Mouse (Mus musculus): ENCODE results near the gene Nps. TPM values are rescaled to one million over a fixed set of nuclear protein-coding genes. Genes with fewer than 3 reads are reported as not detected.
"Not testable (repeated sequence)": the region's sequence is repeated elsewhere in the genome, so short reads cannot be mapped to it uniquely, and the experiment has no call there.

Gene Nps
- polyA plus RNA-seq (2015; fragmentation: Nextera tagmentation; extraction: Ambion mirVana), result 0.23 and 0.61 TPM in 2 replicates

DNA sequence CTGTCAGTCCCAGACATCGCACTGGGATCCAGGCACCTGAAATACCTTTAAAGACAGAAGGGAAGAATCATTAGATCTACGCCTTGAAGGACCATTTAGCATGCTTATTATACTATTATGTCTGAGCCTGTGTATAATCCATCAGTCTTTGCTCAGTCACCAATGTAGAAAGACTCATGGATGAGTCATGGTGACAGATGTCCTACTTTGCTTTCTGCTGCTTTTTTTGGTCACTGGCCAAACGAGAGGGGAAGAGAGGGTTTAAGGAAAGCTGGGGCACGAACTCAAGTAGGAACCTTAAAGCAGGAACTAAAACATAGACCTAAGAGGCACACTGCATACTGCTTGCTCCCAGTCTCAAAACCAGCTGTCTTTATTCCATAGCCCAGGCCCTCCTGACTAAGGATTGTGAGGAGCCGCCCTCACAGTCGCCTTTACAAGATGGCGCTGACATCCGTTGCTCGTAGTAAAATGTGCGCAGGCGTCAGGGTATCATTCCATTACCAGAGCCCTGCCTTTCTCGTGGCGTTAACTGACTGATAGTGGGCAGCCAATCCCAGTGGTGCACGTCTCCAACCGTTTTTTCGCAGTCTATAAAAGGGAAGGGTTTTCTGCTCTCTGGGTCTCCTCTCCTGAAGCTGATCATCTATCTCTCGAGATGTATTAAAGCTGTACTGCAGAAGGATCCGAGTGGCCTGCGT, at the start of gene Nps:
TSS of gene Nps (plus strand) at position 651 of the 701 bp plus-strand sequence.
- not testable (repeated sequence) for H3K4me1 ChIP-seq (ENCODE audit: control insufficient read depth, insufficient read depth, low read length); H3K4me3 ChIP-seq (ENCODE audit: low read depth, low read length); H3K27ac ChIP-seq (ENCODE audit: low read length); H3K36me3 ChIP-seq (ENCODE audit: control insufficient read depth, insufficient read depth, low read length); H3K9ac ChIP-seq (ENCODE audit: low read depth, low read length); ATAC-seq; H3K27me3 ChIP-seq (ENCODE audit: control insufficient read depth, insufficient read depth, low read depth, low read length); H3K9me3 ChIP-seq (replicated peaks; ENCODE audit: control insufficient read depth, low read length, poor library complexity, severe bottlenecking); H3K4me2 ChIP-seq (ENCODE audit: low read length)
- 94% methylated on average over 19 of the region's 19 CpGs for WGBS

GRCm38 (mm10) chr7:135208947-135209567, 49.4 kb upstream of the Nps start:
- H3K9me3 ChIP-seq (replicated peaks; ENCODE audit: control insufficient read depth, low read length, poor library complexity, severe bottlenecking), result no peaks in the 10 kb centered on the region
- no peaks in the 10 kb centered on the region for H3K27me3 ChIP-seq (ENCODE audit: control insufficient read depth, insufficient read depth, low read depth, low read length)
- H3K4me2 ChIP-seq (ENCODE audit: low read length), result no peak overlapping the region
- H3K4me1 ChIP-seq (ENCODE audit: control insufficient read depth, insufficient read depth, low read length), result no peaks in the 10 kb centered on the region
- H3K4me3 ChIP-seq (ENCODE audit: low read depth, low read length), result no peak overlapping the region
- WGBS, result 84% methylated on average over 6 of the region's 6 CpGs
- no peak overlapping the region for H3K9ac ChIP-seq (ENCODE audit: low read depth, low read length)
- no peak for ATAC-seq
- H3K36me3 ChIP-seq (ENCODE audit: control insufficient read depth, insufficient read depth, low read length), result no peaks in the 10 kb centered on the region
- no peak overlapping the region for H3K27ac ChIP-seq (ENCODE audit: low read length)

DNA sequence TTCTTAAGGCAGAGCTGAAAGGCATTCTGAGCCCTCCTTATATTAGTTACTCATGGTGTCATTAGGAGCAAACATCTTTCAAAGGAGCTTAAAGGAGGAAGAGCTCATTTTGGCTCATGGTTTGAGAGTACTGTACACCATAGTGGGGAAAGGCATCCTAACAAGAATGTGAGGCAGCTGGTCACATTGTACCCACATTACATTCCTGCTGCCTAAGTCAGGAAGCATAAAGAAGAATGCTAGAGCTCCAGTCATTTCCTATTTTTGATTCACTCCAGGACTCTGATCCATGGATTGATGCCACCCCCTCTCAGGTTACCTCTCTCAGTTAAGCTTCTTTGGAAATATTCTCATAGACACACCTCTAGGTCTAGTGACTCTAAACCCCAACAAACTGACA, 48.2 kb upstream of the Nps start:
- Histone ChIP-seq H3K36me3 (ENCODE audit: control insufficient read depth, insufficient read depth, low read length) (no peaks in the 10 kb centered on the region), H3K4me3 (ENCODE audit: low read depth, low read length) (no peak overlapping the region), H3K27ac (ENCODE audit: low read length) (no peak overlapping the region), H3K9me3 (replicated peaks; ENCODE audit: control insufficient read depth, low read length, poor library complexity, severe bottlenecking) (no peaks in the 10 kb centered on the region), H3K9ac (ENCODE audit: low read depth, low read length) (no peak overlapping the region), H3K27me3 (ENCODE audit: control insufficient read depth, insufficient read depth, low read depth, low read length) (no peaks in the 10 kb centered on the region), H3K4me2 (ENCODE audit: low read length) (no peak overlapping the region), H3K4me1 (ENCODE audit: control insufficient read depth, insufficient read depth, low read length) (no peaks in the 10 kb centered on the region)
- ATAC-seq, result no peak

GRCm38 (mm10) chr7:135210831-135211230, 47.7 kb upstream of the Nps start:
- Histone ChIP-seq H3K9me3 (replicated peaks; ENCODE audit: control insufficient read depth, low read length, poor library complexity, severe bottlenecking) (no peaks in the 10 kb centered on the region), H3K36me3 (ENCODE audit: control insufficient read depth, insufficient read depth, low read length) (no peaks in the 10 kb centered on the region), H3K27me3 (ENCODE audit: control insufficient read depth, insufficient read depth, low read depth, low read length) (no peaks in the 10 kb centered on the region), H3K4me1 (ENCODE audit: control insufficient read depth, insufficient read depth, low read length) (no peaks in the 10 kb centered on the region), H3K4me2 (ENCODE audit: low read length) (no peak overlapping the region), H3K4me3 (ENCODE audit: low read depth, low read length) (no peak overlapping the region), H3K27ac (ENCODE audit: low read length) (no peak overlapping the region), H3K9ac (ENCODE audit: low read depth, low read length) (no peak overlapping the region)
- WGBS, result 74% methylated on average over 2 of the region's 2 CpGs
- no peak for ATAC-seq

- no peaks in the 10 kb centered on the region for H3K4me1 ChIP-seq (ENCODE audit: control insufficient read depth, insufficient read depth, low read length)
- no peaks in the 10 kb centered on the region for H3K27me3 ChIP-seq (ENCODE audit: control insufficient read depth, insufficient read depth, low read depth, low read length)
- ATAC-seq, result no peak
Observed at GRCm38 (mm10) chr7:135212505-135212904, 46.0 kb upstream of the Nps start.

DNA sequence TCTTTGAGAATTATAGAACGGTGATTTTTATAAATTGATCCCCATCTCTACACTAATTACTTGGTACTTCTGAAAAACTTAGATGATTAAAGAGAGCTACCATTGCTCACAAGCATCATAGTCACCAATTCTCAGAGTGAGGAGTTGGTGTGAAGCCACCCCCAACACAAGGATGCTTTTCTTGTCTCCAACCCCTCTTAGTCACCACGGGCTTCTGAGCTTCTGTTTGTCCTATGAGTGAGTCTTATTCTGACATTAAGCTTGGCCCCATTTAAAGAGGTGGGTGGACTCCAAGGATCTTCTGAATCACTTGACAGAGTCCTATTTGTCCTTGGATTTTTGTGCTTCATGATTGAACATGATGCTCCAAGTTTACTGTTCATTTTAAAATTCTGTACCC, 37.0 kb upstream of the Nps start:
- no peak for ATAC-seq
- H3K9me3 ChIP-seq (replicated peaks; ENCODE audit: control insufficient read depth, low read length, poor library complexity, severe bottlenecking), result no peaks in the 10 kb centered on the region; the same call in 1 of the 2 replicates
- H3K4me3 ChIP-seq (ENCODE audit: low read depth, low read length), result no peak overlapping the region
- H3K9ac ChIP-seq (ENCODE audit: low read depth, low read length), result no peak overlapping the region
- no peak overlapping the region for H3K27ac ChIP-seq (ENCODE audit: low read length)
- H3K36me3 ChIP-seq (ENCODE audit: control insufficient read depth, insufficient read depth, low read length), result no peaks in the 10 kb centered on the region
- no peaks in the 10 kb centered on the region for H3K4me1 ChIP-seq (ENCODE audit: control insufficient read depth, insufficient read depth, low read length)
- H3K4me2 ChIP-seq (ENCODE audit: low read length), result no peak overlapping the region
- H3K27me3 ChIP-seq (ENCODE audit: control insufficient read depth, insufficient read depth, low read depth, low read length), result no peaks in the 10 kb centered on the region
- 89% methylated on average over 2 of the region's 2 CpGs for WGBS

More at GRCm38 (mm10) chr7:135212505-135212904, 46.0 kb upstream of the Nps start:
- Histone ChIP-seq H3K36me3 (ENCODE audit: control insufficient read depth, insufficient read depth, low read length) (no peaks in the 10 kb centered on the region), H3K27ac (ENCODE audit: low read length) (no peak overlapping the region), H3K4me3 (ENCODE audit: low read depth, low read length) (no peak overlapping the region), H3K9ac (ENCODE audit: low read depth, low read length) (no peak overlapping the region), H3K9me3 (replicated peaks; ENCODE audit: control insufficient read depth, low read length, poor library complexity, severe bottlenecking) (no peaks in the 10 kb centered on the region), H3K4me2 (ENCODE audit: low read length) (no peak overlapping the region)
- 74% methylated on average over 2 of the region's 2 CpGs for WGBS

DNA sequence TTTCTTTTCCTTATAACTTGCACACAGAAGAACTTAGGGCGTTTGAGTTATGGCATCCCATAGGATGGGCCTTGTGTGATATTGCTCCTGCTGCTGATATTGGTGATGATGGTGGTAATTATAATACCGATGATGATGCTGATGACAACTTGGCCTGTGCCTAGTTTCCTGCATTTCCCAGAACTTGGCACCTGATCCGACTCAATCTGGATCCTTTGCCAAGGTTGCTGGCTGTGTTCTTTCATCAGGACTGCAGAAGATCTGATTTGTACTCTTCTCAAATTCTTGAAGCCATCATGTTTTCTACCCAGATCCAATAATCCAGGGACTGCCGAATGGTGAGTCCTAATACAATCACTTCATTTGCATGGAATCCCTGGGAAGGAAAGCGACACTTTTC, 32.5 kb upstream of the Nps start:
- no peak overlapping the region for H3K4me2 ChIP-seq (ENCODE audit: low read length)
- no peaks in the 10 kb centered on the region for H3K27me3 ChIP-seq (ENCODE audit: control insufficient read depth, insufficient read depth, low read depth, low read length)
- H3K4me3 ChIP-seq (ENCODE audit: low read depth, low read length), result no peak overlapping the region
- H3K9ac ChIP-seq (ENCODE audit: low read depth, low read length), result no peak overlapping the region
- no peaks in the 10 kb centered on the region for H3K36me3 ChIP-seq (ENCODE audit: control insufficient read depth, insufficient read depth, low read length)
- H3K4me1 ChIP-seq (ENCODE audit: control insufficient read depth, insufficient read depth, low read length), result no peaks in the 10 kb centered on the region
- 89% methylated on average over 5 of the region's 5 CpGs for WGBS
- no peaks in the 10 kb centered on the region; the same call in 1 of the 2 replicates for H3K9me3 ChIP-seq (replicated peaks; ENCODE audit: control insufficient read depth, low read length, poor library complexity, severe bottlenecking)
- no peak overlapping the region for H3K27ac ChIP-seq (ENCODE audit: low read length)
- ATAC-seq, result no peak

DNA sequence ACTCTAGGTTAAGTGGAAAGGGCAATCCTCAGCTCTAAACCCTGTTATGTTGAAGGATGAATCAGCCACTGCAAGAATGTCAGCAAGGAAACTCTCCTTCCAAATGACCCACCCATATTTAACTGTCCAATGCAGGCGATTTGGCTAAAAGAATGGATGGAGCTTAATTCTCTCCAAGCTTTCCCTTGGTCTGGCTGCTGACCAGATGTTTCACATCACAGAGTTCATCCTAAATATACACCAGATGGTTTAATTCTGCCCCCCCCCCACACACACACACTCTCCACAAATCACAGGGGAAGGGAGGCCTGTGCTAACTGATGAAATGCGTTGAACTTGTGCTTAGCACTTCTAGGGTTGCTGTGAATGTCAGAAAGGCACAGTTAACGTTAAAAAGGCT, 21.4 kb upstream of the Nps start:
- no peak overlapping the region for H3K4me2 ChIP-seq (ENCODE audit: low read length)
- no peak overlapping the region for H3K9ac ChIP-seq (ENCODE audit: low read depth, low read length)
- no peak for ATAC-seq
- H3K27me3 ChIP-seq (ENCODE audit: control insufficient read depth, insufficient read depth, low read depth, low read length), result no peaks in the 10 kb centered on the region
- H3K36me3 ChIP-seq (ENCODE audit: control insufficient read depth, insufficient read depth, low read length), result no peaks in the 10 kb centered on the region
- peak overlapping the region; percentile 2; the same call in 1 of the 2 replicates for H3K27ac ChIP-seq (ENCODE audit: low read length)
- WGBS, result 63% methylated on average over 3 of the region's 3 CpGs
- no peaks in the 10 kb centered on the region for H3K9me3 ChIP-seq (replicated peaks; ENCODE audit: control insufficient read depth, low read length, poor library complexity, severe bottlenecking)
- peaks cover 6% of the 10 kb centered on the region; the same call in 1 of the 2 replicates for H3K4me1 ChIP-seq (ENCODE audit: control insufficient read depth, insufficient read depth, low read length)
- H3K4me3 ChIP-seq (ENCODE audit: low read depth, low read length), result no peak overlapping the region

DNA sequence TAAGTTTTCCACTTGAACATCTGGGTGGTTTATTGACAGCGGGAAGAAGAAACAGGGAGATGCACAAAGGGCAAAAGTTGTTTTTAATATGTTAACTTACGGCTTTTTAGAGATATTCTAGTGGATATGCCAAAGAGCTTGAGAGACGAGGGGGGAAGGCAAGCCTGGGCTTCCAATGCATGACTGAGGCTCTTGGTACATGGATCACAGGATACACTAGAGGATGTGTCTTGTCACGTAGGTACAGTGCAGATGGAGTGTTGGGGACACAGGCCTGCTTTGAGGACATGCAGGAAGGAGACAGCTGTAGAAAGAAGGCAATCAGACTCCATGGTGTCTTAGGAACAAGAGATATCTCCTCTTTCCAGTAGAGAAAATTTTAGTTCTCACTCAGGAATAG, 19.1 kb upstream of the Nps start:
- peaks cover 6% of the 10 kb centered on the region; the same call in 1 of the 2 replicates for H3K4me1 ChIP-seq (ENCODE audit: control insufficient read depth, insufficient read depth, low read length)
- H3K36me3 ChIP-seq (ENCODE audit: control insufficient read depth, insufficient read depth, low read length), result no peaks in the 10 kb centered on the region
- 90% methylated on average over 4 of the region's 4 CpGs for WGBS
- H3K27ac ChIP-seq (ENCODE audit: low read length), result no peak overlapping the region
- H3K9ac ChIP-seq (ENCODE audit: low read depth, low read length), result no peak overlapping the region
- no peaks in the 10 kb centered on the region for H3K9me3 ChIP-seq (replicated peaks; ENCODE audit: control insufficient read depth, low read length, poor library complexity, severe bottlenecking)
- no peaks in the 10 kb centered on the region for H3K27me3 ChIP-seq (ENCODE audit: control insufficient read depth, insufficient read depth, low read depth, low read length)
- no peak for ATAC-seq
- H3K4me3 ChIP-seq (ENCODE audit: low read depth, low read length), result no peak overlapping the region
- H3K4me2 ChIP-seq (ENCODE audit: low read length), result no peak overlapping the region

Data from midbrain, embryonic 16.5 days (tissue).